ENCODE assay signal across 17 mouse cellular contexts in the genomic region with DNA sequence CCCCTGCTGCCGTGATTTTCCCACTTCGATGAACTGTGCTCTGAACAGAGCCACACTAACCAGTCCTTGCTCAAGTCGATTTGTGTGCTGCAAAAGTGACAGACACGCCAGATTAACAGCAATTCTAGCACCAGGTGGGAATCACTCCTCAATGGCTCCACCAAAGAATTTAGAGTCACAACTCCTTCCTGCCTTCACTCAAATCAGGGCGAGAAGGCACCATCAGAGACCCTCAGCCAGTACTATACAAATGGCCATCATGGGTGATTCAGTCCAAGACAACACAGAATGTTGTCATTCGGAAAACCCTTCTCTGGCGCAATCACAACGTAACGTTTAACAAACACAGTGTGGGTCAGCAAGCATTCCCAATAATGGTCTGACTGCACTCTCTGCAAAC.
"Had no signal": no experiment of that assay in that cellular context is flagged by ENCODE, and none has a peak within 500 bp of the region (broad histone marks: within the 10 kb centered on the region; RNA-seq: fewer than 3 reads in every experiment).

No protein-coding gene starts in this region.

- H3K4me2 ChIP-seq: kidney, embryonic 15.5 days; limb, embryonic 12.5 days; lung, embryonic 14.5 days; stomach, embryonic 15.5 days had no signal

- H3K36me3 ChIP-seq: stomach, embryonic 15.5 days had no signal

- H3K27me3 ChIP-seq: kidney, embryonic 15.5 days; limb, embryonic 12.5 days; stomach, embryonic 15.5 days had no signal

- H3K4me3 ChIP-seq: kidney, embryonic 15.5 days; left cerebral cortex, adult 2 months; limb, embryonic 12.5 days; stomach, embryonic 15.5 days had no signal

- H3K27ac ChIP-seq: kidney, embryonic 15.5 days; left cerebral cortex, adult 2 months; limb, embryonic 12.5 days; macrophage; stomach, embryonic 15.5 days had no signal

- DNase-seq: kidney, adult 11 months; kidney, adult 8-10 months; kidney, postnatal 10 days; kidney, postnatal 36 days; layer of hippocampus, postnatal 36 days; lung, embryonic 14.5 days; midbrain, embryonic 14.5 days; right cerebral cortex, adult 18-20 months; right cerebral cortex, postnatal 14 days; spleen, adult 18-20 months; thymus, postnatal 25 days had no signal

- H3K9me3 ChIP-seq: kidney, embryonic 15.5 days; stomach, embryonic 15.5 days had no signal

- H3K9ac ChIP-seq: kidney, embryonic 15.5 days; limb, embryonic 12.5 days; lung, embryonic 14.5 days; stomach, embryonic 15.5 days had no signal

- ATAC-seq: lung, postnatal 0 days had no signal
